ENCODE assay signal across 16 mouse cellular contexts in genomic region chr16:72928525-72929122, GRCm38 (mm10).
DNase-seq lines count a peak whose midpoint lies in the region; ATAC-seq and TF ChIP-seq lines count a peak whose summit lies in the region.
"Had no signal": no experiment of that assay in that cellular context is flagged by ENCODE, and none has a peak within 500 bp of the region (broad histone marks: within the 10 kb centered on the region; RNA-seq: fewer than 3 reads in every experiment).

No protein-coding gene starts in this region.

- TF ChIP-seq CTCF in kidney, postnatal 0 days (IDR thresholded peaks at IDR 0.05; ENCODE audit: low read depth), result no peak

- no peaks in the 10 kb centered on the region for H3K27me3 ChIP-seq in kidney, postnatal 0 days (ENCODE audit: insufficient read depth, low read length)
- H3K27me3 ChIP-seq in kidney, embryonic 15.5 days, result no peaks in the 10 kb centered on the region
- no peaks in the 10 kb centered on the region for H3K27me3 ChIP-seq in neural tube, embryonic 14.5 days (ENCODE audit: control insufficient read depth, insufficient read depth, low read length)
- no peaks in the 10 kb centered on the region for H3K27me3 ChIP-seq in hindbrain, embryonic 14.5 days (ENCODE audit: control insufficient read depth, insufficient read depth, low read length)
- H3K27me3 ChIP-seq in stomach, embryonic 15.5 days (replicated peaks), result no peaks in the 10 kb centered on the region
- H3K27me3 ChIP-seq: liver, embryonic 15.5 days had no signal

- ATAC-seq in kidney, postnatal 0 days (replicated peaks; ENCODE audit: low FRiP score, low read depth), result no peak
- ATAC-seq in kidney, embryonic 15.5 days (replicated peaks; ENCODE audit: low FRiP score), result no peak
- ATAC-seq in neural tube, embryonic 14.5 days (ENCODE audit: low read depth), result peak; percentile 42; the same call in 1 of the 2 replicates
- ATAC-seq in hindbrain, embryonic 14.5 days (ENCODE audit: low FRiP score), result peak; percentile 41; the same call in 1 of the 2 replicates
- ATAC-seq in stomach, embryonic 15.5 days (ENCODE audit: insufficient read depth, low FRiP score, low read depth), result peak; percentile 43; the same call in 1 of the 2 replicates
- no peak for ATAC-seq in monocyte, adult 5-6 weeks (replicated peaks; ENCODE audit: insufficient number of reproducible peaks, low FRiP score, low TSS enrichment, poor library complexity, severe bottlenecking)

- WGBS in kidney, postnatal 0 days, result 69% methylated on average over 6 of the region's 6 CpGs
- WGBS in kidney, embryonic 15.5 days, result 73% methylated on average over 6 of the region's 6 CpGs
- 71% methylated on average over 6 of the region's 6 CpGs for WGBS in neural tube, embryonic 14.5 days
- WGBS in hindbrain, embryonic 14.5 days, result 53% methylated on average over 6 of the region's 6 CpGs
- WGBS in stomach, embryonic 15.5 days, result 42% methylated on average over 6 of the region's 6 CpGs

- no peak overlapping the region for H3K9ac ChIP-seq in kidney, postnatal 0 days (ENCODE audit: low read depth, low read length)
- H3K9ac ChIP-seq in kidney, embryonic 15.5 days, result no peak overlapping the region
- no peak overlapping the region for H3K9ac ChIP-seq in neural tube, embryonic 14.5 days (replicated peaks; ENCODE audit: low read depth, low read length)
- H3K9ac ChIP-seq in hindbrain, embryonic 14.5 days, result no peak overlapping the region
- no peak overlapping the region for H3K9ac ChIP-seq in stomach, embryonic 15.5 days
- H3K9ac ChIP-seq: limb, embryonic 12.5 days; liver, embryonic 15.5 days had no signal

- H3K36me3 ChIP-seq in kidney, postnatal 0 days (ENCODE audit: insufficient read depth, low read length), result no peaks in the 10 kb centered on the region
- no peaks in the 10 kb centered on the region; the same call in 1 of the 2 replicates for H3K36me3 ChIP-seq in kidney, embryonic 15.5 days
- no peaks in the 10 kb centered on the region for H3K36me3 ChIP-seq in neural tube, embryonic 14.5 days (ENCODE audit: control insufficient read depth, insufficient read depth, low read length)
- no peaks in the 10 kb centered on the region for H3K36me3 ChIP-seq in hindbrain, embryonic 14.5 days (replicated peaks; ENCODE audit: control insufficient read depth, insufficient read depth)
- H3K36me3 ChIP-seq in stomach, embryonic 15.5 days, result no peaks in the 10 kb centered on the region
- H3K36me3 ChIP-seq: G1E; liver, embryonic 15.5 days had no signal

- no peak overlapping the region for H3K4me2 ChIP-seq in kidney, postnatal 0 days (ENCODE audit: low read length)
- H3K4me2 ChIP-seq in kidney, embryonic 15.5 days, result no peak overlapping the region
- H3K4me2 ChIP-seq in neural tube, embryonic 14.5 days (ENCODE audit: low read depth, low read length), result no peak overlapping the region
- H3K4me2 ChIP-seq in hindbrain, embryonic 14.5 days (replicated peaks), result no peak overlapping the region
- H3K4me2 ChIP-seq in stomach, embryonic 15.5 days, result peak overlapping the region; percentile 19; the same call in 1 of the 2 replicates
- H3K4me2 ChIP-seq: heart, embryonic 11.5 days; limb, embryonic 12.5 days; liver, embryonic 15.5 days had no signal

- 0 out of 2 replicates have a peak, but pooled peaks cover 8% of the 10 kb centered on the region for H3K4me1 ChIP-seq in kidney, postnatal 0 days (replicated peaks; ENCODE audit: insufficient read depth, low read length)
- H3K4me1 ChIP-seq in kidney, embryonic 15.5 days, result peaks cover 27% of the 10 kb centered on the region
- peaks cover 13% of the 10 kb centered on the region; the same call in 1 of the 2 replicates for H3K4me1 ChIP-seq in neural tube, embryonic 14.5 days (ENCODE audit: control insufficient read depth, insufficient read depth, low read length)
- peaks cover 24% of the 10 kb centered on the region for H3K4me1 ChIP-seq in hindbrain, embryonic 14.5 days (replicated peaks; ENCODE audit: control insufficient read depth, insufficient read depth, low read length)
- peaks cover 17% of the 10 kb centered on the region; the same call in 1 of the 2 replicates for H3K4me1 ChIP-seq in stomach, embryonic 15.5 days
- H3K4me1 ChIP-seq: liver, embryonic 15.5 days had no signal

- peak; percentile 78 for DNase-seq in kidney, postnatal 0 days (ENCODE audit: low spot score)
- DNase-seq in neural tube, embryonic 10.5 days (ENCODE audit: extremely low spot score, low spot score), result no peak
- DNase-seq in hindbrain, embryonic 14.5 days (ENCODE audit: low spot score), result no peak
- no peak for DNase-seq in cerebellum, adult 9-10 months
- DNase-seq: adrenal gland, postnatal 10 days; cerebellum, postnatal 10 days; gastrocnemius, postnatal 25 days; heart, postnatal 4 days had no signal

- H3K4me3 ChIP-seq in kidney, postnatal 0 days (replicated peaks; ENCODE audit: low read depth, low read length), result no peak overlapping the region
- H3K4me3 ChIP-seq in kidney, embryonic 15.5 days (replicated peaks), result no peak overlapping the region
- H3K4me3 ChIP-seq in neural tube, embryonic 14.5 days (ENCODE audit: low read depth, low read length), result no peak overlapping the region
- H3K4me3 ChIP-seq in hindbrain, embryonic 14.5 days (replicated peaks; ENCODE audit: low read length), result no peak overlapping the region
- H3K4me3 ChIP-seq in stomach, embryonic 15.5 days (replicated peaks), result no peak overlapping the region
- H3K4me3 ChIP-seq: limb, embryonic 12.5 days; liver, embryonic 15.5 days had no signal

- H3K27ac ChIP-seq in kidney, postnatal 0 days, result no peak overlapping the region
- H3K27ac ChIP-seq in kidney, embryonic 15.5 days, result no peak overlapping the region
- no peak overlapping the region for H3K27ac ChIP-seq in neural tube, embryonic 14.5 days (ENCODE audit: low read depth, low read length)
- no peak overlapping the region for H3K27ac ChIP-seq in hindbrain, embryonic 14.5 days
- H3K27ac ChIP-seq in stomach, embryonic 15.5 days, result no peak overlapping the region
- H3K27ac ChIP-seq: limb, embryonic 12.5 days; liver, embryonic 15.5 days had no signal

- no peaks in the 10 kb centered on the region for H3K9me3 ChIP-seq in kidney, postnatal 0 days (replicated peaks; ENCODE audit: low read length)
- H3K9me3 ChIP-seq in kidney, embryonic 15.5 days (replicated peaks), result no peaks in the 10 kb centered on the region
- H3K9me3 ChIP-seq in neural tube, embryonic 14.5 days (ENCODE audit: control insufficient read depth, low read length), result no peaks in the 10 kb centered on the region
- H3K9me3 ChIP-seq in hindbrain, embryonic 14.5 days (ENCODE audit: control insufficient read depth, low read length), result no peaks in the 10 kb centered on the region
- no peaks in the 10 kb centered on the region for H3K9me3 ChIP-seq in stomach, embryonic 15.5 days
- H3K9me3 ChIP-seq: limb, embryonic 12.5 days; liver, embryonic 15.5 days had no signal

Comparison
In these comparisons a context has a peak if more than half of its experiments do, and no peak if none do; other contexts are left out.
1. ATAC-seq: peak in neural tube, embryonic 14.5 days (single experiment), hindbrain, embryonic 14.5 days (single experiment) and stomach, embryonic 15.5 days (single experiment); none in kidney, postnatal 0 days (single experiment), kidney, embryonic 15.5 days (single experiment) and monocyte, adult 5-6 weeks (single experiment).